Mouse (Mus musculus) heart, embryonic 11.5 days (tissue): Measurements from ENCODE around the gene Hoxa6. TPM values are rescaled to one million over a fixed set of nuclear protein-coding genes. Genes with fewer than 3 reads are reported as not detected.
A peak's percentile ranks its signal among the peaks of the same experiment; 100 is the strongest.

Experiments used
- ATAC-seq: fragments of 200-750 bp; cut with Nextera tagmentation; replicated peaks from 2 replicates; pipeline ENCODE4 v1.8.0; 2017; ENCODE audit warnings: moderate library complexity; ENCODE audit not compliant: insufficient number of reproducible peaks, low FRiP score, low TSS enrichment
- H3K27ac ChIP-seq: fragments of 300-500 bp; sonication (generic); 2 replicates; pipeline ENCODE4 v1.5.1; 2014; ENCODE audit warnings: mild to moderate bottlenecking, low read depth, low read length
- H3K27me3 ChIP-seq: fragments of 300-500 bp; sonication (generic); 2 replicates; pipeline ENCODE4 v1.6.1; 2014; ENCODE audit warnings: mild to moderate bottlenecking, low read length, mixed read lengths; ENCODE audit not compliant: control insufficient read depth, insufficient read depth
- H3K36me3 ChIP-seq: fragments of 300-500 bp; sonication (generic); 2 replicates; pipeline ENCODE4 v1.6.1; 2014; ENCODE audit warnings: mild to moderate bottlenecking, low read length, moderate library complexity, mixed read lengths; ENCODE audit not compliant: control insufficient read depth, insufficient read depth
- H3K4me1 ChIP-seq: fragments of 300-500 bp; sonication (generic); 2 replicates; pipeline ENCODE4 v1.6.1; 2014; ENCODE audit warnings: low read length; ENCODE audit not compliant: control insufficient read depth, insufficient read depth
- H3K4me2 ChIP-seq: fragments of 300-500 bp; sonication (generic); 2 replicates; pipeline ENCODE4 v1.6.1; 2014; ENCODE audit warnings: mild to moderate bottlenecking, moderate library complexity
- H3K4me3 ChIP-seq: fragments of 300-500 bp; sonication (generic); 2 replicates; pipeline ENCODE4 v1.5.1; 2014; ENCODE audit warnings: low read depth, low read length
- H3K9ac ChIP-seq: fragments of 300-500 bp; sonication (generic); 2 replicates; pipeline ENCODE4 v1.6.1; 2014; ENCODE audit warnings: mild to moderate bottlenecking, low read depth, low read length, moderate library complexity
- H3K9me3 ChIP-seq: fragments of 300-500 bp; sonication (generic); replicated peaks from 2 replicates; pipeline ENCODE4 v1.6.1; 2016; ENCODE audit warnings: low read length; ENCODE audit not compliant: control insufficient read depth
- WGBS: fragments of 180-500 bp; shearing (Covaris S2); extraction: QIAGEN DNeasy Blood & Tissue Kit; methylation state at CpG from one replicate; pipeline ENCODE4 v1.1.7; 2014; ENCODE audit not compliant: insufficient replicate concordance; 5-methylcytosine and 5-hydroxymethylcytosine counted together
- polyA plus RNA-seq: library from polyadenylated mRNA; unstranded; fragments of >200 nt; fragmentation: Nextera tagmentation; extraction: Ambion mirVana; gene quantifications from 2 replicates; pipeline ENCODE4 v1.2.1, GENCODE M21; 2014

Gene Hoxa6
- polyA plus RNA-seq, 1 experiment from 2014 or later: not detected

GRCm38 (mm10) chr6:52206882-52207683 lies 1.4 kb downstream of the Hoxa6 start:
- Histone ChIP-seq H3K9ac (no peak overlapping the region), H3K4me2 (no peak overlapping the region)

DNA sequence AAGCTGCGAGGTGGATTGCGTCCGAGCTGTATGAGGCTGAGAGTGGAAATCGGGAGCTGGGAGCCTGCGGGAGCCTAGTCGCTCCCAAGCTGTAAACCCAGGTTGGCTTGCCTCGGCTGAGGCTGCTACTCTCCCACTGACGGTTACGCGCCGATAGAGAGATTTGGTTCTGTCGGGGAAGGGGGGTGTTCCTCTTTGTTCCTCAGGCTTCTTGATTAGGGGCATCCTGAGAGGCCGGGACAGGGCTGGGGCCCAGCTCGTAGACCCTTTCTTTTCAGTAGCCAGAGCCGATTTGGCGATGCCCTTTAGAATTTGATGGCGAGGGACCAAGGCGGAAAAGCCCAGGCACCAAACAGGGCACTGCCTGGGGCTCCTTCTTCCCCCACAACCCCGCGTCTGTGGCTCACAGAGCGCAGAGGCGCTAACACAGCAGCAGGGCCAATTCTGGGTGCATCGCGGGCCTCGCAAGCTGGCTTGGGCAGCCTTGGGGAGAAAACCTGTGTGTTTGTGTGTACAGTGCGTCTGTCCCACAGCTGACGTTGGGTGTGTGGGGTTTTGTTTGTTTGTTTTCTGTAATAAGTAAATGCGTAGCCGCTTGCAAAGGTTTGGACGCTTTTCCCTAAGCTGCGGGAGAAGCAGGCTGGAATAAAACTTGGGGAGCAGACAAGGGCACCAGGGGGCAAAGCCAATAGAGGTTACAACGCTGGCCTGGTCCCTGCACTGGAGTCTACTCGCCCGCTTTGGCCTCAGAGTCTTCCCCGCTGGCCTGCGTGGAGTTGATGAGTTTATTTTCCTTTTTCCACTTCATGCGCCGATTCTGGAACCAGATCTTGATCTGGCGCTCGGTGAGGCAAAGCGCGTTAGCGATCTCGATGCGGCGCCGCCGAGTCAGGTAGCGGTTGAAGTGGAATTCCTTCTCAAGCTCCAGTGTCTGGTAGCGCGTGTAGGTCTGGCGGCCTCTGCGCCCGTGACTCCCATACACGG lies 2.6 kb downstream of the Hoxa6 start:
- H3K4me1 ChIP-seq: peaks cover 12% of the 10 kb centered on the region
- H3K9me3 ChIP-seq: no peaks in the 10 kb centered on the region
- no peaks in the 10 kb centered on the region for H3K36me3 ChIP-seq
- no peak for ATAC-seq
- no peak overlapping the region for H3K27ac ChIP-seq
- peaks cover 99% of the 10 kb centered on the region for H3K27me3 ChIP-seq
- peak overlapping the region; percentile 20 for H3K4me2 ChIP-seq
- under 1% methylated on average over 55 of the region's 55 CpGs for WGBS
- H3K4me3 ChIP-seq: no peak overlapping the region
- H3K9ac ChIP-seq: no peak overlapping the region

More at GRCm38 (mm10) chr6:52206882-52207683, 1.4 kb downstream of the Hoxa6 start:
- Histone ChIP-seq H3K4me3 (no peak overlapping the region), H3K9me3 (no peaks in the 10 kb centered on the region), H3K36me3 (no peaks in the 10 kb centered on the region), H3K27me3 (peaks cover 99% of the 10 kb centered on the region), H3K27ac (no peak overlapping the region), H3K4me1 (peaks cover 15% of the 10 kb centered on the region)
- ATAC-seq: no peak
- WGBS: 6% methylated on average over 4 of the region's 4 CpGs

DNA sequence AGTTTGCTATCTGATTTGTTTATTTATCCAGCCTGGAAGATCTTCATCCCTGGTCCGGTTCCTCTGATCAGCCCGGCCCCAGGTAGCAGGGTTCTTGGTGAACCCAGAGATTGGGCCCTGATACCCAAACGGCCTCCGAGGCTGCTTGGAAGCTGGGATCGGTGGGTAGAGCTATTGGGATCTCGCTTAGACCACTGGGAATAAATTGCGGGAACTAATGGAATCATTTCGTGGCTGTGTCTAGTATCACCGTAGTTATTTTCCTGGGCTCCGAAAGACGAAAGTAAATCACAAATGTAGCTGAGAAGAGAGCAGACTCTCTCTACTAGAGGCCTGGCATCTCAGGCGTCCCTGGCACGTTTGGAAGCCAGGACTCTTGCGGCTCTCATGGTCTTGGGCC lies 3.3 kb downstream of the Hoxa6 start:
- Histone ChIP-seq H3K4me2 (no peak overlapping the region), H3K9ac (no peak overlapping the region), H3K4me3 (no peak overlapping the region), H3K27ac (no peak overlapping the region), H3K9me3 (no peaks in the 10 kb centered on the region), H3K27me3 (peaks cover 100% of the 10 kb centered on the region), H3K36me3 (no peaks in the 10 kb centered on the region), H3K4me1 (peaks cover 12% of the 10 kb centered on the region)
- ATAC-seq: no peak
- WGBS: 4% methylated on average over 14 of the region's 14 CpGs

DNA sequence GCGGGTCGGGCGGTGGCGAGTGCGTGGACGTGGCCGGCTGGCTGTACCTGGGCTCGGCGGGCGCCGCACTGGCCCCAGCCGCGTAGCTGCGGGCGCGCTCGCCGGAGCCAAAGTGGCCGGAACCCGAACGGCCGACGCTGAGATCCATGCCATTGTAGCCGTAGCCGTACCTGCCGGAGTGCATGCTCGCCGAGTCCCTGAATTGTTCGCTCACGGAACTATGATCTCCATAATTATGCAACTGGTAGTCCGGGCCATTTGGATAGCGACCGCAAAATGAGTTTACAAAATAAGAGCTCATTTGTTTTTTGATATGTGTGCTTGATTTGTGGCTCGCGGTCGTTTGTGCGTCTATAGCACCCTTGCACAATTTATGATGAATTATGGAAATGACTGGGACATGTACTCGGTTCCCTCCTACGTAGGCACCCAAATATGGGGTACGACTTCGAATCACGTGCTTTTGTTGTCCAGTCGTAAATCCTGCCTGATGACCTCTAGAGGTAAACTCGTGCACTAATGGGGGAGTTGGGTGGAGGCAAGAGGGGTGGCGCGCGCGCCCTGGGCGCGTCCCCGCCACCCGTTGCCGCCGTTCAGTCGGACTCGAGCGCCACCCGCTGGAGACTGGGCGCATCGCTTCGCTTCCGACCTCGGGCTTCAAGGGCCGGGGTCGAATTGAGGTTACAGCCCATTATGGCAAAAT lies 4.3 kb downstream of the Hoxa6 start, which contains the start of gene Hoxa5:
Hoxa5 (minus strand) TSS at position 538 of the 703 bp plus-strand sequence.
- no peaks in the 10 kb centered on the region for H3K36me3 ChIP-seq
- under 1% methylated on average over 65 of the region's 65 CpGs for WGBS
- H3K27me3 ChIP-seq: peaks cover 100% of the 10 kb centered on the region
- H3K27ac ChIP-seq: 0 out of 2 replicates have a peak within 1 kb of the TSS, but pooled peaks have one; percentile 29
- H3K4me2 ChIP-seq: peak within 1 kb of the TSS; percentile 66
- no peaks in the 10 kb centered on the region for H3K9me3 ChIP-seq
- peak within 1 kb of the TSS; percentile 36 for H3K4me3 ChIP-seq
- peaks cover 12% of the 10 kb centered on the region for H3K4me1 ChIP-seq
- H3K9ac ChIP-seq: peak within 1 kb of the TSS; percentile 64; the same call in 1 of the 2 replicates
- no peak; the same call in 1 of the 2 replicates for ATAC-seq

GRCm38 (mm10) chr6:52203371-52204049 lies 5.0 kb downstream of the Hoxa6 start:
- H3K27me3 ChIP-seq: peaks cover 100% of the 10 kb centered on the region
- peaks cover 12% of the 10 kb centered on the region for H3K4me1 ChIP-seq
- H3K4me3 ChIP-seq: peak overlapping the region; percentile 36
- H3K9me3 ChIP-seq: no peaks in the 10 kb centered on the region
- peak overlapping the region; percentile 66 for H3K4me2 ChIP-seq
- H3K9ac ChIP-seq: peak overlapping the region; percentile 64; the same call in 1 of the 2 replicates
- WGBS: under 1% methylated on average over 46 of the region's 46 CpGs
- H3K27ac ChIP-seq: 0 out of 2 replicates have a peak overlapping the region, but pooled peaks have one; percentile 29
- no peak for ATAC-seq
- no peaks in the 10 kb centered on the region for H3K36me3 ChIP-seq

DNA sequence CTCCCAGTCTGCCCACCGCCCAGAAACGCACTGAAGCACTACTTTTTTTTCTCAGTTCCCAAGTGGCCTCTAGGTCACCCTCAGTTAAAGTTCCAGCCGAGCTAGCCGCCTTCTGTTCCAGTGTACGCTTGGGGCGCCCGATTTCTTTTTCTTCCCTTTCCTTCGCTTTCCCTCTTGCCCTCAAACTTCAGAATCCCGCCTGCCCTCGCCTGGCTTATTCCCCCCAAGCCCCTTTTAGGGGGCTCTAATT lies 5.5 kb downstream of the Hoxa6 start:
- Histone ChIP-seq H3K4me2 (peak overlapping the region; percentile 66), H3K36me3 (no peaks in the 10 kb centered on the region), H3K9me3 (no peaks in the 10 kb centered on the region), H3K27ac (no peak overlapping the region), H3K9ac (peak overlapping the region; percentile 64; the same call in 1 of the 2 replicates), H3K4me1 (peaks cover 12% of the 10 kb centered on the region), H3K27me3 (peaks cover 100% of the 10 kb centered on the region), H3K4me3 (peak overlapping the region; percentile 36)
- no peak for ATAC-seq
- 0% methylated on average over 10 of the region's 10 CpGs for WGBS

DNA sequence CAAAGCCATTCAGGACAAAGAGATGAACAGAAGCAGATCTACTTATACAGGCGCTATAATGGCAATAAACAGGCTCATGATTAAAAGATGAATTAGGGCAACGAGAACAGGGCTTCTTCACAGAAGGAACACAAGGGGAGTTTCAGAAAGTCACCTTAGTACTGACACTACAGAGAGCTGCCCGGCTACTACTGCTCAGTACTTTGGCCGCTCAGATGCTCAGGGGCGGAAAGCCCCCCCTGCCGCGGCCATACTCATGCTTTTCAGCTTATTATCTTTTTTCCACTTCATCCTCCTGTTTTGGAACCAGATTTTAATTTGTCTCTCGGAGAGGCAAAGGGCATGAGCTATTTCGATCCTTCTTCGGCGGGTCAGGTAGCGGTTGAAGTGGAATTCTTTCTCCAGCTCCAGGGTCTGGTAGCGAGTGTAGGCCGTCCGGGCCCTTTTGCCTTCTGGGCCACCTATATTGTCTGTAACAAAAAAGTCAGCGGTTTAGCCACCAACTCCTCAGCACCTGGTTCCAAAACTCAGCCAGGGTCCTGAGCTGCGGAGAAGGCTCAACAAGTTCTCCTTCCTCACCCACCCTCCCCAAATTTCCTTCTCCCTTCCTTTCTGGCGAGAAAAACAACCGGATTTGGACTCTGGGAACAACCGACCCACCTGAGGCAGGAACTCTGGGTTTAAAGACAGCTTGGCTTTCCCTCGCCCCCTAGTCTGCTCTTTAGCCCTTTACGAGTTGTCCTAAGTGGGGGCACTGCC lies 6.0 kb downstream of the Hoxa6 start:
- 3% methylated on average over 22 of the region's 22 CpGs for WGBS
- Histone ChIP-seq H3K27me3 (peaks cover 100% of the 10 kb centered on the region), H3K9me3 (no peaks in the 10 kb centered on the region), H3K9ac (peak overlapping the region; percentile 64; the same call in 1 of the 2 replicates), H3K36me3 (no peaks in the 10 kb centered on the region), H3K4me2 (peak overlapping the region; percentile 66), H3K4me1 (peaks cover 12% of the 10 kb centered on the region), H3K27ac (no peak overlapping the region), H3K4me3 (peak overlapping the region; percentile 36)
- ATAC-seq: no peak
